Mouse (Mus musculus) cerebellum, postnatal 36 days (tissue): ENCODE measurements around the gene Xcr1.

Source experiments
- DNase-seq, 2 experiments: peaks; one replicate each; pipeline ENCODE4 v3.0.0; 2021 to 2022; ENCODE audit warnings: mixed read lengths in 2 of 2

The Xcr1 gene

DNA sequence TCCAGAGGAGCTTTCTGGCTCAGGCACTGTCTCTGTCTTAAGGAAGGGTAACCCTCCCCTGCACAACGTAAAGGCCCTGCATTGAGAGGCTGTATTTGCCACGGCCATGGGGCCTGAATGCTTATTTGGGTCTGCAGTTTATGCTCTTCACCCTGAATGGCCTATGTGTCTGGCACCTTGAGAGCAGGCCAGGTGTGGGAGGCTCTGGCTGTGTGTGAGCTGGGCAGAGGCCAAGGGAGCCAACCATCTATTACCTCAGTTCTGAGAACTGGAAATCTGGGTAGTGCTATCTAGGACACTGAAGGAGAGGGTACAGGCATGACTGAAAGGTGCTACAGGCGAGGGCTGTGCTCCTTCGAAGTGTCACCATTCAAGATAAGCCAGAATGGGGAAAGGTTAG lies 47.0 kb downstream of the Xcr1 start:
- peak; percentile 50 to 57 for DNase-seq

DNA sequence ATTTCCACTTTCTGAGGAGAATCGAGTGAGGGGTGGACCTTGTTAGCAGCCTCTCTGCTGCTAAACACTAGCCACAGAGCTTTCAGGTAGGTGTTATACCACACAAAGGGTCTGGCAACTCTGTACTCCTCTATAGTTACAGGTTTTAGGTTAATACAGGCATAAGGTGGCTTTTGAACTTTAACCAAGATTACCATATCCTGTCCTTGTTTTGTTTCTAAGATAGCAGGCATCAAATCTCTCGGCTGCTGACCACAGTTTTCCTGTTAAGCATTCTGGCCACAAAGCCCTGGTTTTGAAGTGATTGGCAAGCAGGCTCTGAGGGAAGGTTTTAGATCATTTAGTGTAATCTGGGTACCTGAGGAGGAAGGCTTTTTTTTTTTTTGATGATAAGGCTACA lies 47.5 kb downstream of the Xcr1 start:
- no peak for DNase-seq

DNA sequence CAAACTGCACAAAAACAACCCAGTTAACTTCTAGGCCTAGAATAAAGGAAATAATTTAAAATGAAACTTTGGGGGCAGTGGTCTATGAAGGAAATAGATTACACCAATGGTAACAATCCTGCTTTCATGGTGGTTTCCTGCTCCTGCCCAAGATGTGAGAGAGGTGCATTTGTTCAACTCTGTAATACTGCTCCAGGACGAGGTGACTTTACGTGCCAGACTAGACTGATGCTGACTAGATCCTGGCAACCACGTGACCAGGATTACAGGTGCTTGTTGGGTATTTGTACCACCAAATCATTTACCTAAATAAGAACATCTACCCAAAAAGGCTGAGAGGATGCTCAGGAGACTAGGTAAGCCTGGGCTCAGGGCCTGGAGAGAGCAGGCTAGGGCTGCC lies 50.0 kb downstream of the Xcr1 start:
- no peak for DNase-seq

DNA sequence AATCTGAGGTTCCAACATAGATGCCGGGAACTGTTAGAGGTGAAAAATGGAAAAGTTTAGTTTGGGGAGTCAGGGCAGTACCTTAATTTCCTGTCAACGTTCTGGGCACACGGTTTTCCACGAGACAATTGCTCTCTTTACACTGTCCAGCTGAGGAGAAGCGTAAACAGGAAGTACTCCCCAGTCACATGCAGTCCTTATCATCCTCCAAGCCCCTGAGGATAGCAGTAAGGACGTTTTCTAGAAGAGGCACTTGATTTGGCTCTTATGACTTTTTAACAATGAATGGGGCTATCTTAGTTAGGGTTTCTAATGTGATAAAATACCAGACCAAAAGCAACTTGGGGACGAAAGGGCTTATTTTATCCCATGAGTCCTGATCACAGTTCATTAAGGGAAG lies 53.2 kb downstream of the Xcr1 start:
- no peak for DNase-seq

DNA sequence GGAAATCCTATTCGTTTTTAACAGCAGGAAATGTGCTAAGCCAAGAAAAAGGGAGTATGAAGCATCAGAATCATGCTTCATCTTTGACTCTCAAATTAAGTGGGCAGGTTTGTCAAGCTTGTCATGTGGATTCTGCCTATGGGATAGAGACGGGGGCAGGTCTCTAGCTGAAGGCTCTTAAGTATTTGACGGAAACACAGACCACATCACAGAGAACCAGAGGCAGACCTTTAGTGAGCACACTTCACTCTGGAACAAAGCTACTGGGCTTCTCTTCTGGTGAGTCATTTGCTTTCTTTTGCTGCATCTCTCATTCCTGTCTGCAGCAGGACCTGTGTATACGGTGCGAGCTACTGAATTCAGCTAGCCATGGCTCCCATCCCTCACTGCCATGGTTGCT lies 55.6 kb downstream of the Xcr1 start, which contains the start of gene Cxcr6:
Gene Cxcr6, plus strand, starts transcription at position 209 of the 400 bp plus-strand sequence.
- no peak for DNase-seq

DNA sequence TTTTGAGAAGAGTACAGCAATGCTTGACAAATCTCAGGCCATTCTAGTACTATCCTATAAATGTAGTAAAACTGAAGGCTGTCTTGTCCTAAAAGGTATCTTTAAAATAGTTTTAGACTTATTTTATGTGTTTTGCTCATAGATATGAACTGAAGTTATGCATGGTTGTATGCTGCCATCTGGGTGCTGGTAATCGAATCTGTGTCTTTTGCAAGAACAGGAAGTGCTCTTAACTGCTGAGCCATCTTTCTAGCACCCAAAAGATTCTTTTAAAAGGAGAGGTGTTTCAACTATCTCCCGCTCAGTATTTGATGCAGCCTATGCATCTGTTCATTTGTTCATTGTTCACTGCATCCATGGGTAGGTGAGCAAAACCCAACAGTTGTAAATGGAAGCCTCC lies 56.6 kb downstream of the Xcr1 start:
- no peak for DNase-seq

DNA sequence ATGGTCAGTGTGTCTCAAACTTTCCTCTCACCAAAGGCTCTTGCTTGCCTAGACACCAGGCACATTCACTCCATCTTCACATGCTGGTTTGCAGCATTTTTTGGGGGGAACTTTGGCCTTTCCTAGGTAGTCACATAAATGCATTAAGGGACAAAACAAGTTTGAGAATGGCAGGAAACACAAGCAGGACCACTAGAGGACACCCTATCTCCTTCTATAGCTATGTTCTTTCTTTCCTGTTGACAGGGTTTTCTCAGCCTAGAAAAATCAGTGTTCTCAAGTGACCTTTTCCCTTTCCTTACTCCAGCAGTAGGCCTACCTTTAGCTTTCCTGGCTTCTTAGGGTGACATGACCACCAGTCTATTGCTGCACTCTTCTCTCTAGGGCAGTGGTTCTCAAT lies 58.9 kb downstream of the Xcr1 start:
- no peak for DNase-seq

DNA sequence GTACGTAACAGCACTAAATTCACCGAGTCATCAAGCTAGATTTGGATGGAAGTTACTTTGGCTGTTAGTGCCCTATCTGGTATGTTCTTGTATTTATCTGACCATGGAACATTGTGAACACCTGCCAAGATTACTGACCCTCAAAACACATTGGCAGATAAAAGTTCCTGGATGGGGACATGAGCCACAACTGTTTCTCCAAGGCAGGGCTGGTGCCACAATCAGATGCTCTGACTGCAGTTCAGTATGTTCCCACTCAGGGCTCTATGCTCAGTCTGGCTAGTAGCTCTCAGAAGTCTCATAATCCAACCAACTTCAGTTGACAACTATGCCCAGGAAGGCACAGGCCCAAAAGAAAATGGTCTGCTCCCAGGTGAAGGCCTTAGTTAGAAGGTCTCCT lies 59.4 kb downstream of the Xcr1 start:
- no peak for DNase-seq
